ENCODE assay signal across 17 mouse cellular contexts in genomic region chr9:29318676-29319162, GRCm38 (mm10).
DNase-seq lines count a peak whose midpoint lies in the region; ATAC-seq and TF ChIP-seq lines count a peak whose summit lies in the region.
"Had no signal": no experiment of that assay in that cellular context is flagged by ENCODE, and none has a peak within 500 bp of the region (broad histone marks: within the 10 kb centered on the region; RNA-seq: fewer than 3 reads in every experiment).

No protein-coding gene starts in this region.

- H3K27ac ChIP-seq in hindbrain, embryonic 13.5 days: 0 out of 2 replicates have a peak overlapping the region, but pooled peaks have one; percentile 1
- no peak overlapping the region for H3K27ac ChIP-seq in hindbrain, embryonic 14.5 days
- no peak overlapping the region for H3K27ac ChIP-seq in limb, embryonic 14.5 days (replicated peaks; ENCODE audit: low read depth, low read length)
- H3K27ac ChIP-seq: embryonic facial prominence, embryonic 15.5 days; forebrain, embryonic 12.5 days had no signal

- TF ChIP-seq POLR2A in limb, embryonic 14.5 days (IDR thresholded peaks at IDR 0.05; ENCODE audit: borderline replicate concordance, extremely low read depth, insufficient read depth, insufficient read length): no peak

- WGBS in hindbrain, embryonic 13.5 days: 57% methylated on average over 8 of the region's 8 CpGs
- 66% methylated on average over 8 of the region's 8 CpGs for WGBS in hindbrain, embryonic 14.5 days
- WGBS in limb, embryonic 14.5 days: 2% methylated on average over 8 of the region's 8 CpGs

- ATAC-seq in hindbrain, embryonic 13.5 days (ENCODE audit: low FRiP score): no peak
- ATAC-seq in hindbrain, embryonic 14.5 days (ENCODE audit: low FRiP score): no peak
- ATAC-seq in limb, embryonic 14.5 days (ENCODE audit: low FRiP score, low read depth): peak; percentile 92

- H3K36me3 ChIP-seq in hindbrain, embryonic 13.5 days: no peaks in the 10 kb centered on the region
- H3K36me3 ChIP-seq in hindbrain, embryonic 14.5 days (replicated peaks; ENCODE audit: control insufficient read depth, insufficient read depth): no peaks in the 10 kb centered on the region
- H3K36me3 ChIP-seq in limb, embryonic 14.5 days (ENCODE audit: control insufficient read depth, insufficient read depth, low read length): no peaks in the 10 kb centered on the region
- H3K36me3 ChIP-seq: embryonic facial prominence, embryonic 15.5 days; forebrain, embryonic 12.5 days had no signal

- H3K4me2 ChIP-seq in hindbrain, embryonic 13.5 days: no peak overlapping the region
- no peak overlapping the region for H3K4me2 ChIP-seq in hindbrain, embryonic 14.5 days (replicated peaks)
- 0 out of 2 replicates have a peak overlapping the region, but pooled peaks have one; percentile 14 for H3K4me2 ChIP-seq in limb, embryonic 14.5 days (replicated peaks; ENCODE audit: low read depth, low read length, severe bottlenecking)
- H3K4me2 ChIP-seq: embryonic facial prominence, embryonic 15.5 days; forebrain, embryonic 12.5 days had no signal

- peaks cover 45% of the 10 kb centered on the region for H3K4me1 ChIP-seq in hindbrain, embryonic 13.5 days (replicated peaks)
- peaks cover 39% of the 10 kb centered on the region for H3K4me1 ChIP-seq in hindbrain, embryonic 14.5 days (replicated peaks; ENCODE audit: control insufficient read depth, insufficient read depth, low read length)
- H3K4me1 ChIP-seq in limb, embryonic 14.5 days (ENCODE audit: control insufficient read depth, insufficient read depth, low read length): peaks cover 23% of the 10 kb centered on the region
- H3K4me1 ChIP-seq: megakaryocyte, embryonic 14.5 days had no signal

- H3K9me3 ChIP-seq in hindbrain, embryonic 13.5 days: no peaks in the 10 kb centered on the region
- no peaks in the 10 kb centered on the region for H3K9me3 ChIP-seq in hindbrain, embryonic 14.5 days (ENCODE audit: control insufficient read depth, low read length)
- H3K9me3 ChIP-seq in limb, embryonic 14.5 days (ENCODE audit: control insufficient read depth, low read length): no peaks in the 10 kb centered on the region
- H3K9me3 ChIP-seq: embryonic facial prominence, embryonic 15.5 days; forebrain, embryonic 12.5 days; megakaryocyte, embryonic 14.5 days had no signal

- no peak for DNase-seq in hindbrain, embryonic 14.5 days (ENCODE audit: low spot score)
- DNase-seq in urinary bladder, postnatal 14 days (ENCODE audit: low spot score): peak; percentile 12
- DNase-seq in urinary bladder, postnatal 10 days (ENCODE audit: low spot score): no peak
- DNase-seq in limb, embryonic 14.5 days (ENCODE audit: low spot score): peak; percentile 90
- DNase-seq in thymus, postnatal 0 days (ENCODE audit: low spot score): no peak
- DNase-seq in left cerebral cortex, adult 9 months (ENCODE audit: low spot score in 2 of 2): no peak
- DNase-seq in spleen, adult 12 weeks (ENCODE audit: low spot score): no peak
- DNase-seq: adrenal gland, adult 2 months; B cell, adult 2 months; cerebellum, adult 9-10 months; heart, adult 18-20 months; right cerebral cortex, postnatal 4 days; thymus, postnatal 4 days had no signal

- H3K9ac ChIP-seq in hindbrain, embryonic 13.5 days: no peak overlapping the region
- H3K9ac ChIP-seq in hindbrain, embryonic 14.5 days: no peak overlapping the region
- H3K9ac ChIP-seq in limb, embryonic 14.5 days (ENCODE audit: low read depth, low read length, severe bottlenecking): no peak overlapping the region
- H3K9ac ChIP-seq: embryonic facial prominence, embryonic 15.5 days; forebrain, embryonic 12.5 days had no signal

- no peak overlapping the region for H3K4me3 ChIP-seq in hindbrain, embryonic 13.5 days
- H3K4me3 ChIP-seq in hindbrain, embryonic 14.5 days (replicated peaks; ENCODE audit: low read length): no peak overlapping the region
- no peak overlapping the region for H3K4me3 ChIP-seq in limb, embryonic 14.5 days (replicated peaks; ENCODE audit: low read length)
- H3K4me3 ChIP-seq: embryonic facial prominence, embryonic 15.5 days; forebrain, embryonic 12.5 days; megakaryocyte, embryonic 14.5 days had no signal

- H3K27me3 ChIP-seq in hindbrain, embryonic 13.5 days: 0 out of 2 replicates have a peak, but pooled peaks cover 8% of the 10 kb centered on the region
- no peaks in the 10 kb centered on the region for H3K27me3 ChIP-seq in hindbrain, embryonic 14.5 days (ENCODE audit: control insufficient read depth, insufficient read depth, low read length)
- peaks cover 85% of the 10 kb centered on the region for H3K27me3 ChIP-seq in limb, embryonic 14.5 days (ENCODE audit: control insufficient read depth, insufficient read depth, low read length)
- H3K27me3 ChIP-seq: embryonic facial prominence, embryonic 15.5 days; megakaryocyte, embryonic 14.5 days had no signal

Comparison
In these comparisons a context has a peak if more than half of its experiments do, and no peak if none do; other contexts are left out.
1. DNase-seq: peak in urinary bladder, postnatal 14 days (single experiment) and limb, embryonic 14.5 days (single experiment); none in hindbrain, embryonic 14.5 days (single experiment), urinary bladder, postnatal 10 days (single experiment), thymus, postnatal 0 days (single experiment), left cerebral cortex, adult 9 months (0 of 2) and spleen, adult 12 weeks (single experiment).